In the genomic region with DNA sequence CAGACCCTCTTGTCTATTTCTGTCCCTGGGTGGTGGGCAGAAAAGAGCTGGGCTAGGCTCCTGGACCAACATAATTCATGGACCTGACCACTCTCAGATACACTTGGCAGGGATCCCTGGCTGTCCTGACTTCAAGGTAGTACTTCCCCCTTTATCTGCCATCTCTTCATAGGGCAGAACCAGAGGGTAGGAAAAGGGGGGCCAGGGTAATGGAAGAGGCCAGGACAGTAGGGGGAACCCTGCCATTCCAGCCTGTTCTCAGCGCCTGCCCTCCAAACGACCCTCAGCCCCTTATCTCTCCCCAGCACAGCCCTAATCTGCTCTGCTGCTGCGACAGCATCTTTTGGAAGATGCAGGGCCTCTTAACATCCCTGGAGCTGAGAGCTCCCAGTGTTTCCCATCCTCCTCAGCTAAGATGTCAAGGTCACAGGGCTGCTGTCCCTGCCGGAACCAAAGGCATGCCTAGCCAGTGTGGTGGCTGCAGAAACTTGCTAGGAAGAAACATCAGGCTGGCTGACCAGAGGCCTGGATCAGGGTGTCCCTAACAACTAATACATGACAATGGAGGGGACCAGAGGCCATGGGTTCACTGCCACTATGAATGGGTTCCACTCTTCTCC, we compare ENCODE assay signal across 29 mouse cellular contexts. TPM values are rescaled to one million over a fixed set of nuclear protein-coding genes. Genes with fewer than 3 reads are reported as not detected.
A peak's percentile ranks its signal among the peaks of the same experiment; 100 is the strongest.
DNase-seq lines count a peak whose midpoint lies in the region; ATAC-seq lines count a peak whose summit lies in the region.
"Had no signal": no experiment of that assay in that cellular context is flagged by ENCODE, and none has a peak within 500 bp of the region (broad histone marks: within the 10 kb centered on the region; RNA-seq: fewer than 3 reads in every experiment).

No protein-coding gene starts in this region.

- H3K27ac ChIP-seq in heart, embryonic 13.5 days (replicated peaks): peak overlapping the region; percentile 99
- H3K27ac ChIP-seq in kidney, embryonic 15.5 days: peak overlapping the region; percentile 57; the same call in 1 of the 2 replicates
- peak overlapping the region; percentile 75 for H3K27ac ChIP-seq in limb, embryonic 10.5 days
- H3K27ac ChIP-seq: hindbrain, embryonic 15.5 days; kidney, postnatal 0 days; left cerebral cortex, adult 2 months; liver, embryonic 15.5 days; lung, embryonic 15.5 days; macrophage; midbrain, embryonic 15.5 days; neural tube, embryonic 12.5 days had no signal

- H3K9me3 ChIP-seq in heart, embryonic 13.5 days: peaks cover 5% of the 10 kb centered on the region; the same call in 1 of the 2 replicates
- H3K9me3 ChIP-seq in kidney, embryonic 15.5 days (replicated peaks): no peaks in the 10 kb centered on the region
- H3K9me3 ChIP-seq in limb, embryonic 10.5 days (replicated peaks): no peaks in the 10 kb centered on the region
- H3K9me3 ChIP-seq: hindbrain, embryonic 15.5 days; liver, embryonic 15.5 days; lung, embryonic 15.5 days; midbrain, embryonic 15.5 days; neural tube, embryonic 12.5 days had no signal

- no peaks in the 10 kb centered on the region for H3K36me3 ChIP-seq in heart, embryonic 13.5 days
- no peaks in the 10 kb centered on the region for H3K36me3 ChIP-seq in kidney, embryonic 15.5 days
- no peaks in the 10 kb centered on the region for H3K36me3 ChIP-seq in limb, embryonic 10.5 days
- H3K36me3 ChIP-seq: hindbrain, embryonic 15.5 days; liver, embryonic 15.5 days; lung, embryonic 15.5 days; midbrain, embryonic 15.5 days; neural tube, embryonic 12.5 days had no signal

- DNase-seq in adrenal gland, postnatal 36 days: peak; percentile 45 to 58
- DNase-seq in adrenal gland, postnatal 10 days: no peak
- DNase-seq in heart, adult 9 months (ENCODE audit: low spot score in 2 of 2): no peak
- DNase-seq in kidney, adult 11 months: no peak
- DNase-seq in limb, embryonic 10.5 days (ENCODE audit: low spot score): no peak
- DNase-seq: cerebellum, adult 11 months; cerebellum, adult 9-11 months; forebrain, postnatal 0 days; gastrocnemius, postnatal 14 days; left cerebral cortex, postnatal 4 days; liver; right cerebral cortex, adult 18-20 months; right cerebral cortex, postnatal 4 days; thymus, postnatal 14 days had no signal

- no peaks in the 10 kb centered on the region for H3K27me3 ChIP-seq in heart, embryonic 13.5 days (replicated peaks)
- no peaks in the 10 kb centered on the region for H3K27me3 ChIP-seq in kidney, embryonic 15.5 days
- H3K27me3 ChIP-seq in limb, embryonic 10.5 days (ENCODE audit: low read depth, poor library complexity, severe bottlenecking): 0 out of 2 replicates have a peak, but pooled peaks cover 6% of the 10 kb centered on the region
- H3K27me3 ChIP-seq: hindbrain, embryonic 15.5 days; liver, embryonic 15.5 days; lung, embryonic 15.5 days; neural tube, embryonic 12.5 days had no signal

- 7% methylated on average over 4 of the region's 4 CpGs for WGBS in heart, embryonic 13.5 days
- 51% methylated on average over 4 of the region's 4 CpGs for WGBS in kidney, embryonic 15.5 days
- WGBS in limb, embryonic 10.5 days: 46% methylated on average over 4 of the region's 4 CpGs

- H3K4me1 ChIP-seq in heart, embryonic 13.5 days: peaks cover 72% of the 10 kb centered on the region
- peaks cover 18% of the 10 kb centered on the region; the same call in 1 of the 2 replicates for H3K4me1 ChIP-seq in kidney, embryonic 15.5 days
- peaks cover 23% of the 10 kb centered on the region for H3K4me1 ChIP-seq in limb, embryonic 10.5 days

- no peak for ATAC-seq in heart, embryonic 13.5 days (ENCODE audit: extremely low read depth, insufficient number of reproducible peaks, low FRiP score, low TSS enrichment)
- no peak for ATAC-seq in kidney, embryonic 15.5 days (replicated peaks; ENCODE audit: low FRiP score)
- ATAC-seq: forebrain, postnatal 0 days; midbrain, embryonic 15.5 days had no signal

- H3K4me2 ChIP-seq in heart, embryonic 13.5 days: peak overlapping the region; percentile 54
- no peak overlapping the region for H3K4me2 ChIP-seq in kidney, embryonic 15.5 days
- H3K4me2 ChIP-seq: hindbrain, embryonic 15.5 days; liver, embryonic 15.5 days; lung, embryonic 15.5 days; midbrain, embryonic 15.5 days; neural tube, embryonic 12.5 days had no signal

- 0 out of 2 replicates have a peak overlapping the region, but pooled peaks have one; percentile 15 for H3K4me3 ChIP-seq in heart, embryonic 13.5 days
- no peak overlapping the region for H3K4me3 ChIP-seq in kidney, embryonic 15.5 days (replicated peaks)
- H3K4me3 ChIP-seq in limb, embryonic 10.5 days: no peak overlapping the region
- H3K4me3 ChIP-seq: hindbrain, embryonic 15.5 days; left cerebral cortex, adult 2 months; liver, embryonic 15.5 days; lung, embryonic 15.5 days; midbrain, embryonic 15.5 days; neural tube, embryonic 12.5 days had no signal

- H3K9ac ChIP-seq in heart, embryonic 13.5 days: peak overlapping the region; percentile 73
- no peak overlapping the region for H3K9ac ChIP-seq in kidney, embryonic 15.5 days
- H3K9ac ChIP-seq: forebrain, postnatal 0 days; hindbrain, embryonic 15.5 days; liver, embryonic 15.5 days; lung, embryonic 15.5 days; midbrain, embryonic 15.5 days; neural tube, embryonic 12.5 days had no signal

RNA-seq across cellular contexts. Expression of a gene that starts 9.0 kb away (rescaled TPM):
- total RNA-seq in adrenal gland, postnatal 36 days (2021): not detected
- not detected for total RNA-seq in adrenal gland, postnatal 10 days (2021)
- 0.23 and 0.47 TPM in 2 replicates for polyA plus RNA-seq in heart, embryonic 13.5 days (2015; fragmentation: Nextera tagmentation; extraction: Ambion mirVana)
- polyA plus RNA-seq in kidney, embryonic 15.5 days (2015; fragmentation: Nextera tagmentation; extraction: Ambion mirVana): not detected in 2 replicates
- not detected in 2 replicates for polyA plus RNA-seq in limb, embryonic 10.5 days (2016; fragmentation: Nextera tagmentation; extraction: Ambion mirVana)
- total RNA-seq: adrenal gland, postnatal 4 days; common myeloid progenitor, adult 5-6 weeks; ES-E14; gastrocnemius, postnatal 14 days; hematopoietic stem cell, adult 5-6 weeks had no signal
- polyA plus RNA-seq: kidney, postnatal 0 days; liver, embryonic 15.5 days; macrophage; stomach, embryonic 14.5 days had no signal

RNA-seq across cellular contexts. Expression of a gene that starts 29.9 kb away (rescaled TPM):
- 10 to 100 TPM; 58.7 to 97.3 TPM for total RNA-seq in adrenal gland, postnatal 36 days (2021)
- total RNA-seq in adrenal gland, postnatal 10 days (2021): 10 to 100 TPM; 23.5 to 46.0 TPM
- 6.5 and 8.1 TPM in 2 replicates for polyA plus RNA-seq in heart, embryonic 13.5 days (2015; fragmentation: Nextera tagmentation; extraction: Ambion mirVana)
- 2.8 and 3.4 TPM in 2 replicates for polyA plus RNA-seq in kidney, embryonic 15.5 days (2015; fragmentation: Nextera tagmentation; extraction: Ambion mirVana)
- 1.8 and 3.2 TPM in 2 replicates for polyA plus RNA-seq in limb, embryonic 10.5 days (2016; fragmentation: Nextera tagmentation; extraction: Ambion mirVana)
- polyA plus RNA-seq: macrophage had no signal

RNA-seq across cellular contexts. Expression of a gene that starts 33.7 kb away (rescaled TPM):
- under 1 TPM; 0.49 to 0.53 TPM for total RNA-seq in adrenal gland, postnatal 36 days (2021)
- under 1 TPM in 1 of 2 experiments, not detected in 1; 0.15 TPM for total RNA-seq in adrenal gland, postnatal 10 days (2021)
- polyA plus RNA-seq in heart, embryonic 13.5 days (2015; fragmentation: Nextera tagmentation; extraction: Ambion mirVana): 0.28 and 0.33 TPM in 2 replicates
- not detected in 2 replicates for polyA plus RNA-seq in kidney, embryonic 15.5 days (2015; fragmentation: Nextera tagmentation; extraction: Ambion mirVana)
- polyA plus RNA-seq in limb, embryonic 10.5 days (2016; fragmentation: Nextera tagmentation; extraction: Ambion mirVana): 0.20 TPM in 1 of 2 replicates, not detected in the other
- total RNA-seq: common myeloid progenitor, adult 5-6 weeks; gastrocnemius, postnatal 14 days; hematopoietic stem cell, adult 5-6 weeks had no signal
- polyA plus RNA-seq: kidney, postnatal 0 days; liver, embryonic 15.5 days; macrophage; neural tube, embryonic 12.5 days; stomach, embryonic 14.5 days had no signal

Comparison
In these comparisons a context has a peak if more than half of its experiments do, and no peak if none do; other contexts are left out.
1. DNase-seq: peak in adrenal gland, postnatal 36 days (2 of 2); none in adrenal gland, postnatal 10 days (single experiment), heart, adult 9 months (0 of 2), kidney, adult 11 months (single experiment) and limb, embryonic 10.5 days (single experiment).
2. Peak in every context shown above with its lines, with median percentiles within 50 percentile points of each other: H3K27ac ChIP-seq.